Mouse (Mus musculus) neural tube, embryonic 12.5 days (tissue): ENCODE results near the gene Ghr. TPM values are rescaled to one million over a fixed set of nuclear protein-coding genes. Genes with fewer than 3 reads are reported as not detected.

Source experiments
- ATAC-seq: fragments of 200-750 bp; cut with Nextera tagmentation; 2 replicates; pipeline ENCODE4 v1.8.0; 2017; ENCODE audit warnings: low read depth, mild to moderate bottlenecking, moderate TSS enrichment, moderate library complexity; ENCODE audit not compliant: low FRiP score
- H3K27ac ChIP-seq: fragments of 300-500 bp; sonication (generic); 2 replicates; pipeline ENCODE4 v1.5.1; 2016
- H3K27me3 ChIP-seq: fragments of 300-500 bp; sonication (generic); replicated peaks from 2 replicates; pipeline ENCODE4 v1.6.1; 2016; ENCODE audit warnings: mild to moderate bottlenecking
- H3K36me3 ChIP-seq: fragments of 300-500 bp; sonication (generic); 2 replicates; pipeline ENCODE4 v1.6.1; 2016; ENCODE audit warnings: mild to moderate bottlenecking
- H3K4me1 ChIP-seq: fragments of 300-500 bp; sonication (generic); 2 replicates; pipeline ENCODE4 v1.6.1; 2016
- H3K4me2 ChIP-seq: fragments of 300-500 bp; sonication (generic); replicated peaks from 2 replicates; pipeline ENCODE4 v1.6.1; 2016; ENCODE audit warnings: mild to moderate bottlenecking
- H3K4me3 ChIP-seq: fragments of 300-500 bp; sonication (generic); 2 replicates; pipeline ENCODE4 v1.5.1; 2016
- H3K9ac ChIP-seq: fragments of 300-500 bp; sonication (generic); 2 replicates; pipeline ENCODE4 v1.6.1; 2016; ENCODE audit warnings: mild to moderate bottlenecking
- H3K9me3 ChIP-seq: fragments of 300-500 bp; sonication (generic); 2 replicates; pipeline ENCODE4 v1.6.1; 2016; ENCODE audit warnings: mild to moderate bottlenecking
- WGBS: fragments of 180-500 bp; shearing (Covaris S2); methylation state at CpG from one replicate; pipeline ENCODE4 v1.1.7; 2016; 5-methylcytosine and 5-hydroxymethylcytosine counted together
- polyA plus RNA-seq: library from polyadenylated mRNA; unstranded; fragments of >200 nt; fragmentation: Nextera tagmentation; extraction: Ambion mirVana; gene quantifications from 2 replicates; pipeline ENCODE4 v1.2.1, GENCODE M21; 2016

Ghr gene
- polyA plus RNA-seq, 1 experiment from 2014 or later, result 18.9 TPM

GRCm38 (mm10) chr15:3434461-3434860 lies 148.8 kb downstream of the Ghr start:
- no peaks in the 10 kb centered on the region for H3K27me3 ChIP-seq
- no peak overlapping the region for H3K9ac ChIP-seq
- no peak overlapping the region for H3K4me2 ChIP-seq
- H3K4me3 ChIP-seq, result no peak overlapping the region
- WGBS, result 95% methylated on average over 3 of the region's 3 CpGs
- no peaks in the 10 kb centered on the region for H3K36me3 ChIP-seq
- H3K4me1 ChIP-seq, result no peaks in the 10 kb centered on the region
- ATAC-seq, result no peak
- no peaks in the 10 kb centered on the region for H3K9me3 ChIP-seq
- no peak overlapping the region for H3K27ac ChIP-seq

GRCm38 (mm10) chr15:3433281-3433680 lies 150.0 kb downstream of the Ghr start:
- WGBS, result 71% methylated on average over 7 of the region's 7 CpGs
- Histone ChIP-seq H3K4me3 (no peak overlapping the region), H3K9me3 (no peaks in the 10 kb centered on the region), H3K27ac (no peak overlapping the region), H3K36me3 (no peaks in the 10 kb centered on the region), H3K9ac (no peak overlapping the region), H3K4me2 (no peak overlapping the region), H3K27me3 (no peaks in the 10 kb centered on the region), H3K4me1 (no peaks in the 10 kb centered on the region)
- no peak for ATAC-seq

- 95% methylated on average over 1 of the region's 1 CpGs for WGBS
- no peak for ATAC-seq
- Histone ChIP-seq H3K9me3 (no peaks in the 10 kb centered on the region), H3K4me3 (no peak overlapping the region), H3K4me2 (no peak overlapping the region), H3K9ac (no peak overlapping the region), H3K27me3 (no peaks in the 10 kb centered on the region), H3K4me1 (no peaks in the 10 kb centered on the region), H3K27ac (no peak overlapping the region), H3K36me3 (no peaks in the 10 kb centered on the region)
Measured at GRCm38 (mm10) chr15:3432823-3433222, 150.5 kb downstream of the Ghr start.

DNA sequence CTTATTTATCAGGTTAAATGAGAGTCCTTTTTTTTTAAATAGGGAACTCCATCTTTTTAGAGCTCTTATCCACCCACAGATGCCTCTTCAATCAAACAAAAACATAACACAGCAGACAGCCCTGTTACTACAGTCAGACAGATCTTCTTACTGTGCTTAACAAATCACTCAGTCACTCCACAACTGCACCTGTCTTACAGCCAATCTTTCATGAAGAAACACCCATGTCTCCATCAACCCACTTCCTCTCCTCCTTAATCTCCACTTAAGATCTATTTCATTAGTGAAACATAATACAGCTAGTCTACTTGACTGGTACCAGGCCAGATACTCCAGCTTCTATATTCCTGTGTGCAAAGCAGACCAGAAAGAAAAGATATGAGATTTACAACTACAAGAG lies 153.9 kb downstream of the Ghr start:
- Histone ChIP-seq H3K36me3 (no peaks in the 10 kb centered on the region), H3K27me3 (no peaks in the 10 kb centered on the region), H3K4me2 (no peak overlapping the region), H3K4me3 (no peak overlapping the region), H3K9ac (no peak overlapping the region), H3K9me3 (no peaks in the 10 kb centered on the region), H3K4me1 (no peaks in the 10 kb centered on the region), H3K27ac (no peak overlapping the region)
- ATAC-seq, result no peak

DNA sequence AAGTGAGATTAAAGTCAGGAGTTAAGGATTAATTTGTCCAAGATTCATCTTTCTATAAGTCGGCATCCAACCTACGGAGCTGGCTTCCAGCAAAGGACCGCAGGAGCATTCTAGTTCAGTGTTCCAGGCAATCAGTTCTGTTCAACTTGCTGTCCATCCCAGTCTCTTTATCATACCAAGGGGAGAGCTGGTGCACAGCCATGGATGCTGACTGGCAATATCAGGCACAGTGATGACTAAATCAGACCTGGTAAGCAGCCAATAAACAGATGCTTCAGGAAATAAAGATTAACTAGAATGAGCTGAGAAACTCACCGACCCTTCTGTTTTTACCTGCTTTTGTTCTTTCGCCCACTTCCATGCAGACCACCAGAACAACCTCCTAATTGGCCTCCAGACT lies 154.3 kb downstream of the Ghr start:
- Histone ChIP-seq H3K27ac (no peak overlapping the region), H3K4me1 (no peaks in the 10 kb centered on the region), H3K4me3 (no peak overlapping the region), H3K9me3 (no peaks in the 10 kb centered on the region), H3K36me3 (no peaks in the 10 kb centered on the region), H3K9ac (no peak overlapping the region), H3K27me3 (no peaks in the 10 kb centered on the region), H3K4me2 (no peak overlapping the region)
- no peak for ATAC-seq
- WGBS, result 96% methylated on average over 5 of the region's 5 CpGs

- ATAC-seq, result no peak
- no peak overlapping the region for H3K9ac ChIP-seq
- H3K4me1 ChIP-seq, result no peaks in the 10 kb centered on the region
- no peaks in the 10 kb centered on the region for H3K9me3 ChIP-seq
- H3K36me3 ChIP-seq, result no peaks in the 10 kb centered on the region
- H3K27me3 ChIP-seq, result no peaks in the 10 kb centered on the region
- 44% methylated on average over 4 of the region's 4 CpGs for WGBS
- no peak overlapping the region for H3K4me2 ChIP-seq
- no peak overlapping the region for H3K4me3 ChIP-seq
- no peak overlapping the region for H3K27ac ChIP-seq
Measured at GRCm38 (mm10) chr15:3426401-3426800, 156.9 kb downstream of the Ghr start.

DNA sequence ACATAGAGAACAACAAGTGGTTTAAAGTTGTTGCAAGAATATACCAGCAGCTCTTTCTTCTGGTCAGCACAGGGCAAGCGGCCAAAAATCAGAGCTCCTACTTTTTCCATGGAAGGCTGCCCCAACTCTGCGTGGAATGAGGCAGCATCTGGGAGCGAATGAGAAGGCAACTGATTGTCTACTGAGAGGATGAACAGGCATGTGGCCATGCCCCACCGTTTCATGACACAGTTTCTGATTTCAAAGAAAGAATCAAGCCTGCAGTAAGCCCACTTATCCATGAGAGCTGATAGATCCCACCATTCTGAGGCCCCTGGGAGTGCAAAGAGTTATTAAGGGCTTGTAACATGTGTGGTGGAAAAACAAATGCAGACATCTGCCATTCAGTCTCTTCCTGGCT lies 160.1 kb downstream of the Ghr start:
- H3K4me2 ChIP-seq, result no peak overlapping the region
- H3K4me1 ChIP-seq, result no peaks in the 10 kb centered on the region
- H3K9me3 ChIP-seq, result no peaks in the 10 kb centered on the region
- no peak overlapping the region for H3K4me3 ChIP-seq
- no peaks in the 10 kb centered on the region for H3K27me3 ChIP-seq
- 72% methylated on average over 4 of the region's 4 CpGs for WGBS
- H3K9ac ChIP-seq, result no peak overlapping the region
- ATAC-seq, result no peak
- H3K27ac ChIP-seq, result no peak overlapping the region
- H3K36me3 ChIP-seq, result no peaks in the 10 kb centered on the region

DNA sequence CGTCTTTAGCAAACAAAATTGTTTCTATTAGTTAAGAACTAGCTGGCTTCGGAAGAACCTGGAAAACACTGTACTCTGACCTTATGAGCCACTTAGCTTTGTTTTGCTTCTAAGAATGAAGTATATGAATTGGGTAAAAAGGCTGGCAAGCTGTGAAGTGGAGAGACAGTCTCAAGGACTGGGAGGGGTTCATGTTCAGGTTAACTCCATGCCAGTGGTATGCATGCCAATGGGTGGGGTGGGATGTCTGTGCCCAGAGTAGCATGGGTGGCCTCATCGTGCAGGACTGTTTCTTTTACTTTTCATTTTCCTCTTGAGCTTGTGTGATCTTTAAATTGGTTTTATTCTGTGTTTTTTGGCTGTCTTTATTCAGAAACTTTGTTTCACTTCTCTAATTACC lies 165.6 kb downstream of the Ghr start:
- no peaks in the 10 kb centered on the region for H3K9me3 ChIP-seq
- H3K27me3 ChIP-seq, result no peaks in the 10 kb centered on the region
- WGBS, result 89% methylated on average over 3 of the region's 3 CpGs
- ATAC-seq, result no peak
- no peaks in the 10 kb centered on the region for H3K4me1 ChIP-seq
- H3K27ac ChIP-seq, result no peak overlapping the region
- no peak overlapping the region for H3K9ac ChIP-seq
- H3K36me3 ChIP-seq, result no peaks in the 10 kb centered on the region
- H3K4me2 ChIP-seq, result no peak overlapping the region
- H3K4me3 ChIP-seq, result no peak overlapping the region

- no peak for ATAC-seq
- Histone ChIP-seq H3K27me3 (no peaks in the 10 kb centered on the region), H3K9me3 (no peaks in the 10 kb centered on the region), H3K4me2 (no peak overlapping the region), H3K4me1 (no peaks in the 10 kb centered on the region), H3K27ac (no peak overlapping the region), H3K36me3 (no peaks in the 10 kb centered on the region), H3K9ac (no peak overlapping the region), H3K4me3 (no peak overlapping the region)
- 92% methylated on average over 3 of the region's 3 CpGs for WGBS
Measured at GRCm38 (mm10) chr15:3413103-3413502, 170.2 kb downstream of the Ghr start.

DNA sequence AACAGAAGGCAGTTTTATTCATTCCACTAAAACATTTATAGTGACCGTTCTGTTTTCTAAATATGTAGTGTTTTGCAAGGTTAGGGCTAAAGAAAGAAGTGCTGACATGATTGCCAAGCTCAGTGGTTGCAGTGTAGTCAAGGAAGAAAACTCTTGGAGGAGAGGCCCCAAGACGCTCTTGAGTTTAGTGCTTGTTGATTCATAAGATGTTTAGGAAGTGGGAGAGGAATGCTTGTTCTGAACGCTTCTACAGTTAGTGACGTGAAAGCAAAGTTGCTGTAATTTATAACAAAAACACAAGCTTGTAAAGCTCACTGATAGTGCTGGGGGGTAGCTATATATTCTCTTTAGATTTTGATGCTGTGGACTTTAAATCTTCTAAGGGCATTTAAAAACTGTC lies 174.8 kb downstream of the Ghr start:
- Histone ChIP-seq H3K9me3 (no peaks in the 10 kb centered on the region), H3K36me3 (no peaks in the 10 kb centered on the region), H3K4me2 (no peak overlapping the region), H3K9ac (no peak overlapping the region), H3K27me3 (no peaks in the 10 kb centered on the region), H3K27ac (no peak overlapping the region), H3K4me1 (no peaks in the 10 kb centered on the region), H3K4me3 (no peak overlapping the region)
- ATAC-seq, result no peak
- WGBS, result 82% methylated on average over 4 of the region's 4 CpGs

- no peak for ATAC-seq
- Histone ChIP-seq H3K36me3 (no peaks in the 10 kb centered on the region), H3K4me1 (no peaks in the 10 kb centered on the region; the same call in 1 of the 2 replicates), H3K27me3 (no peaks in the 10 kb centered on the region), H3K9ac (no peak overlapping the region), H3K9me3 (no peaks in the 10 kb centered on the region), H3K4me2 (no peak overlapping the region), H3K27ac (no peak overlapping the region), H3K4me3 (no peak overlapping the region)
Measured at GRCm38 (mm10) chr15:3399196-3399595, 184.1 kb downstream of the Ghr start.

GRCm38 (mm10) chr15:3397369-3398100 lies 185.8 kb downstream of the Ghr start:
- no peak overlapping the region for H3K9ac ChIP-seq
- H3K4me3 ChIP-seq, result no peak overlapping the region
- H3K9me3 ChIP-seq, result no peaks in the 10 kb centered on the region
- no peak overlapping the region for H3K4me2 ChIP-seq
- H3K27ac ChIP-seq, result no peak overlapping the region
- no peaks in the 10 kb centered on the region for H3K27me3 ChIP-seq
- no peaks in the 10 kb centered on the region; the same call in 1 of the 2 replicates for H3K4me1 ChIP-seq
- ATAC-seq, result no peak
- WGBS, result 85% methylated on average over 3 of the region's 3 CpGs
- no peaks in the 10 kb centered on the region for H3K36me3 ChIP-seq

DNA sequence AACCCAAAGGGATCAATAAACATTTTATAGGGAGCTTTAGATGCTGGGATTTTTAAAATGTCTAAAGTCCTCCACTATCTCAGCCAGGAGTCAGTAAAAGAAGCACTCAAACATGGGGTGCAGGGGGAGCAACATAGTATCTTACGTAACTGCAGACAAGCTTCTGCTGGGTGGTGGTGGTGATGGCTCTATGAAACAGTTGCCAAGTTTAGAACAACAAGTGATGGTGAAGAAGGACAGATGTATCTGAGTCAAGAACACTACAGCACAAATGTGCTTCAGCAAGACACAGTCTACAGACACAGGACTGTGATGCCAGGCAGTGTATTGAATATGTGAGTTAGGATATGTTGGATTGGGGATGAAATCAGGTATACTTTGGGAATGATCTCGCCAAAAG lies 187.1 kb downstream of the Ghr start:
- Histone ChIP-seq H3K36me3 (no peaks in the 10 kb centered on the region), H3K4me1 (no peaks in the 10 kb centered on the region; the same call in 1 of the 2 replicates), H3K4me3 (no peak overlapping the region), H3K4me2 (no peak overlapping the region), H3K27me3 (no peaks in the 10 kb centered on the region), H3K27ac (no peak overlapping the region), H3K9ac (no peak overlapping the region), H3K9me3 (no peaks in the 10 kb centered on the region)
- ATAC-seq, result 0 out of 2 replicates have a peak, but pooled peaks have one; percentile 6
- 77% methylated on average over 2 of the region's 2 CpGs for WGBS
